Mouse (Mus musculus): ENCODE results near the gene Nfkbid.

- TF ChIP-seq MXI1 (IDR thresholded peaks at IDR 0.05; ENCODE audit: low read depth, low read length) (no peak), EP300 (IDR thresholded peaks at IDR 0.05; ENCODE audit: low read length) (no peak), CTCF (conservative IDR thresholded peaks at IDR 0.05 in 1 of 2, IDR thresholded peaks at IDR 0.05 in 1 of 2; ENCODE audit: low read depth in 2 of 2, low read length in 2 of 2) (no peak), POLR2A (IDR thresholded peaks at IDR 0.05; ENCODE audit: low read depth, low read length) (no peak), SMC3 (IDR thresholded peaks at IDR 0.05; ENCODE audit: low read depth, low read length) (no peak), ZNF384 (IDR thresholded peaks at IDR 0.05; ENCODE audit: low read depth, low read length) (no peak), MEF2A (IDR thresholded peaks at IDR 0.05; ENCODE audit: borderline replicate concordance, low read depth, low read length) (no peak), USF1 (IDR thresholded peaks at IDR 0.05; ENCODE audit: low read depth, low read length) (no peak), NELFE (IDR thresholded peaks at IDR 0.05; ENCODE audit: low read depth, low read length) (no peak), ELF1 (IDR thresholded peaks at IDR 0.05; ENCODE audit: low read depth, low read length) (no peak), TBP (conservative IDR thresholded peaks at IDR 0.05; ENCODE audit: low read depth, low read length) (no peak), NRF1 (IDR thresholded peaks at IDR 0.05; ENCODE audit: low read depth, low read length) (no peak), POLR2AphosphoS2 (IDR thresholded peaks at IDR 0.05; ENCODE audit: low read depth, low read length) (no peak), JUND (conservative IDR thresholded peaks at IDR 0.05; ENCODE audit: low read depth, low read length) (no peak)
Measured at GRCm38 (mm10) chr7:30417856-30418255, 3.7 kb upstream of the Nfkbid start.
